16 mouse cellular contexts compared by ENCODE assay signal in genomic region chrX:83117198-83117597, GRCm38 (mm10).
DNase-seq lines count a peak whose midpoint lies in the region; ATAC-seq and TF ChIP-seq lines count a peak whose summit lies in the region.
"Had no signal": no experiment of that assay in that cellular context is flagged by ENCODE, and none has a peak within 500 bp of the region (broad histone marks: within the 10 kb centered on the region; RNA-seq: fewer than 3 reads in every experiment).

No protein-coding gene starts in this region.

- intact Hi-C loops in heart, postnatal 14 days (cut with DNase I) = no loop called here

- H3K36me3 ChIP-seq in hindbrain, postnatal 0 days (ENCODE audit: insufficient read depth, low read length) = no peaks in the 10 kb centered on the region
- H3K36me3 ChIP-seq in hindbrain, embryonic 16.5 days (ENCODE audit: control insufficient read depth, insufficient read depth, low read length) = no peaks in the 10 kb centered on the region
- no peaks in the 10 kb centered on the region for H3K36me3 ChIP-seq in midbrain, embryonic 12.5 days
- no peaks in the 10 kb centered on the region for H3K36me3 ChIP-seq in midbrain, embryonic 13.5 days
- H3K36me3 ChIP-seq in embryonic facial prominence, embryonic 14.5 days (ENCODE audit: control insufficient read depth, insufficient read depth, low read length) = no peaks in the 10 kb centered on the region
- no peaks in the 10 kb centered on the region for H3K36me3 ChIP-seq in forebrain, postnatal 0 days (ENCODE audit: insufficient read depth)
- H3K36me3 ChIP-seq: limb, embryonic 12.5 days; liver, embryonic 15.5 days had no signal

- peak; percentile 34 for DNase-seq in hindbrain, postnatal 0 days (ENCODE audit: low spot score)
- DNase-seq in embryonic facial prominence, embryonic 14.5 days (ENCODE audit: low spot score) = peak; percentile 84
- DNase-seq in forebrain, postnatal 0 days = peak; percentile 2
- no peak for DNase-seq in kidney, postnatal 36 days
- no peak for DNase-seq in heart, postnatal 14 days
- DNase-seq: adrenal gland, adult 8-10 months; cerebellum, adult 2 months; gastrocnemius, adult 2 months; heart, adult 2 months; kidney, adult 2 months had no signal

- ATAC-seq in hindbrain, postnatal 0 days = no peak
- ATAC-seq in hindbrain, embryonic 16.5 days = no peak
- peak; percentile 23; the same call in 1 of the 2 replicates for ATAC-seq in midbrain, embryonic 12.5 days (ENCODE audit: low FRiP score, low read depth)
- no peak for ATAC-seq in midbrain, embryonic 13.5 days
- ATAC-seq in embryonic facial prominence, embryonic 14.5 days (ENCODE audit: low read depth) = peak; percentile 81
- no peak for ATAC-seq in forebrain, postnatal 0 days
- ATAC-seq: CD4-positive, CD25-positive, alpha-beta regulatory T cell, adult 4 months had no signal

- no peaks in the 10 kb centered on the region for H3K27me3 ChIP-seq in hindbrain, postnatal 0 days (ENCODE audit: insufficient read depth, low read length)
- H3K27me3 ChIP-seq in hindbrain, embryonic 16.5 days (replicated peaks; ENCODE audit: control insufficient read depth, insufficient read depth, low read length) = no peaks in the 10 kb centered on the region
- no peaks in the 10 kb centered on the region for H3K27me3 ChIP-seq in midbrain, embryonic 12.5 days
- no peaks in the 10 kb centered on the region for H3K27me3 ChIP-seq in midbrain, embryonic 13.5 days
- H3K27me3 ChIP-seq in embryonic facial prominence, embryonic 14.5 days (replicated peaks; ENCODE audit: control insufficient read depth, insufficient read depth, low read length) = no peaks in the 10 kb centered on the region
- H3K27me3 ChIP-seq in forebrain, postnatal 0 days (ENCODE audit: insufficient read depth, low read length) = no peaks in the 10 kb centered on the region
- H3K27me3 ChIP-seq: limb, embryonic 12.5 days; liver, embryonic 15.5 days had no signal

- H3K4me1 ChIP-seq in hindbrain, postnatal 0 days (ENCODE audit: insufficient read depth, low read length) = no peaks in the 10 kb centered on the region
- H3K4me1 ChIP-seq in hindbrain, embryonic 16.5 days (ENCODE audit: control insufficient read depth, insufficient read depth, low read depth, low read length) = no peaks in the 10 kb centered on the region
- H3K4me1 ChIP-seq in midbrain, embryonic 12.5 days = no peaks in the 10 kb centered on the region
- H3K4me1 ChIP-seq in midbrain, embryonic 13.5 days (replicated peaks) = 0 out of 2 replicates have a peak, but pooled peaks cover 2% of the 10 kb centered on the region
- H3K4me1 ChIP-seq in embryonic facial prominence, embryonic 14.5 days (ENCODE audit: control insufficient read depth, insufficient read depth, low read length) = no peaks in the 10 kb centered on the region
- no peaks in the 10 kb centered on the region for H3K4me1 ChIP-seq in forebrain, postnatal 0 days (ENCODE audit: insufficient read depth)
- H3K4me1 ChIP-seq: limb, embryonic 12.5 days; liver, embryonic 15.5 days had no signal

- WGBS in hindbrain, postnatal 0 days = 63% methylated on average over 2 of the region's 2 CpGs
- 66% methylated on average over 2 of the region's 2 CpGs for WGBS in hindbrain, embryonic 16.5 days
- 69% methylated on average over 2 of the region's 2 CpGs for WGBS in midbrain, embryonic 12.5 days
- WGBS in midbrain, embryonic 13.5 days = 53% methylated on average over 2 of the region's 2 CpGs
- 52% methylated on average over 2 of the region's 2 CpGs for whole genome bisulfite sequencing in embryonic facial prominence, embryonic 14.5 days
- 54% methylated on average over 2 of the region's 2 CpGs for WGBS in forebrain, postnatal 0 days

- H3K9me3 ChIP-seq in hindbrain, postnatal 0 days (ENCODE audit: low read length) = no peaks in the 10 kb centered on the region
- H3K9me3 ChIP-seq in hindbrain, embryonic 16.5 days (ENCODE audit: control insufficient read depth, low read length) = no peaks in the 10 kb centered on the region
- H3K9me3 ChIP-seq in midbrain, embryonic 12.5 days = no peaks in the 10 kb centered on the region
- no peaks in the 10 kb centered on the region for H3K9me3 ChIP-seq in midbrain, embryonic 13.5 days
- no peaks in the 10 kb centered on the region for H3K9me3 ChIP-seq in embryonic facial prominence, embryonic 14.5 days (ENCODE audit: control insufficient read depth, low read length)
- H3K9me3 ChIP-seq in forebrain, postnatal 0 days (ENCODE audit: low read length) = no peaks in the 10 kb centered on the region
- H3K9me3 ChIP-seq: limb, embryonic 12.5 days; liver, embryonic 15.5 days had no signal

- no peak overlapping the region for H3K4me2 ChIP-seq in hindbrain, postnatal 0 days (ENCODE audit: low read depth, low read length)
- no peak overlapping the region for H3K4me2 ChIP-seq in hindbrain, embryonic 16.5 days (ENCODE audit: low read length)
- no peak overlapping the region for H3K4me2 ChIP-seq in midbrain, embryonic 12.5 days (replicated peaks)
- H3K4me2 ChIP-seq in midbrain, embryonic 13.5 days (replicated peaks) = no peak overlapping the region
- H3K4me2 ChIP-seq in embryonic facial prominence, embryonic 14.5 days (ENCODE audit: low read depth, low read length) = no peak overlapping the region
- no peak overlapping the region for H3K4me2 ChIP-seq in forebrain, postnatal 0 days (ENCODE audit: low read depth)
- H3K4me2 ChIP-seq: limb, embryonic 12.5 days; liver, embryonic 15.5 days had no signal

- no peak for TF ChIP-seq CTCF in hindbrain, postnatal 0 days (IDR thresholded peaks at IDR 0.05; ENCODE audit: low read depth)
- TF ChIP-seq CTCF in forebrain, postnatal 0 days (IDR thresholded peaks at IDR 0.05; ENCODE audit: low read depth) = no peak

- H3K9ac ChIP-seq in hindbrain, postnatal 0 days (replicated peaks; ENCODE audit: low read length) = no peak overlapping the region
- H3K9ac ChIP-seq in hindbrain, embryonic 16.5 days (ENCODE audit: low read depth, low read length) = no peak overlapping the region
- no peak overlapping the region for H3K9ac ChIP-seq in midbrain, embryonic 12.5 days (replicated peaks)
- H3K9ac ChIP-seq in midbrain, embryonic 13.5 days (replicated peaks) = no peak overlapping the region
- no peak overlapping the region for H3K9ac ChIP-seq in embryonic facial prominence, embryonic 14.5 days (ENCODE audit: low read depth, low read length)
- no peak overlapping the region for H3K9ac ChIP-seq in forebrain, postnatal 0 days
- H3K9ac ChIP-seq: limb, embryonic 12.5 days; liver, embryonic 15.5 days had no signal

- no peak overlapping the region for H3K27ac ChIP-seq in hindbrain, postnatal 0 days
- no peak overlapping the region for H3K27ac ChIP-seq in hindbrain, embryonic 16.5 days (ENCODE audit: low read depth, low read length)
- no peak overlapping the region for H3K27ac ChIP-seq in midbrain, embryonic 12.5 days (replicated peaks)
- H3K27ac ChIP-seq in midbrain, embryonic 13.5 days = no peak overlapping the region
- H3K27ac ChIP-seq in embryonic facial prominence, embryonic 14.5 days (replicated peaks; ENCODE audit: low read depth, low read length) = no peak overlapping the region
- no peak overlapping the region for H3K27ac ChIP-seq in forebrain, postnatal 0 days (ENCODE audit: low read depth, low read length)
- H3K27ac ChIP-seq: gastrocnemius, adult 2 months; heart, adult 2 months; limb, embryonic 12.5 days; liver, embryonic 15.5 days had no signal

- no peak overlapping the region for H3K4me3 ChIP-seq in hindbrain, postnatal 0 days (ENCODE audit: low read length)
- no peak overlapping the region for H3K4me3 ChIP-seq in hindbrain, embryonic 16.5 days (ENCODE audit: low read length)
- H3K4me3 ChIP-seq in midbrain, embryonic 12.5 days = no peak overlapping the region
- H3K4me3 ChIP-seq in midbrain, embryonic 13.5 days (replicated peaks) = no peak overlapping the region
- H3K4me3 ChIP-seq in embryonic facial prominence, embryonic 14.5 days (ENCODE audit: low read depth, low read length) = no peak overlapping the region
- no peak overlapping the region for H3K4me3 ChIP-seq in forebrain, postnatal 0 days (ENCODE audit: low read depth, low read length)
- H3K4me3 ChIP-seq: gastrocnemius, adult 2 months; heart, adult 2 months; limb, embryonic 12.5 days; liver, embryonic 15.5 days had no signal

Comparison
In these comparisons a context has a peak if more than half of its experiments do, and no peak if none do; other contexts are left out.
1. ATAC-seq: peak in midbrain, embryonic 12.5 days (single experiment) and embryonic facial prominence, embryonic 14.5 days (single experiment); none in hindbrain, postnatal 0 days (single experiment), hindbrain, embryonic 16.5 days (single experiment), midbrain, embryonic 13.5 days (single experiment) and forebrain, postnatal 0 days (single experiment).
2. DNase-seq: peak in hindbrain, postnatal 0 days (single experiment), embryonic facial prominence, embryonic 14.5 days (single experiment) and forebrain, postnatal 0 days (single experiment); none in kidney, postnatal 36 days (0 of 2) and heart, postnatal 14 days (0 of 2).